Mouse (Mus musculus) T-helper 1 cell (primary cell): ENCODE measurements around the gene Gm17545.
"Not testable (repeated sequence)": the region's sequence is repeated elsewhere in the genome, so short reads cannot be mapped to it uniquely, and the experiment has no call there.

ENCODE experiments used
- in situ Hi-C: fragments of 300-600 bp; cut with MboI, MseI; formaldehyde crosslinking; loops from one replicate; pipeline ENCODE4 v1.15.1; 2025; ENCODE audit warnings: high pct_unique_total_duplicates

Gm17545 gene

GRCm38 (mm10) chr9:22453990-22454389 lies at the start of gene Gm17545:
Gene Gm17545 (plus strand): TSS chr9:22454290.
- in situ Hi-C loops = not testable (repeated sequence)

GRCm38 (mm10) chr9:22405414-22405813 lies 48.7 kb upstream of the Gm17545 start:
- in situ Hi-C loops = no loop called here

- in situ Hi-C loops = not testable (repeated sequence)
These were observed 46.5 kb upstream of the Gm17545 start for GRCm38 (mm10) chr9:22407633-22408032.

GRCm38 (mm10) chr9:22408344-22408743 lies 45.7 kb upstream of the Gm17545 start:
- in situ Hi-C loops = not testable (repeated sequence)

- in situ Hi-C loops = no loop called here
These were observed 44.6 kb upstream of the Gm17545 start for GRCm38 (mm10) chr9:22409501-22409900.

- in situ Hi-C loops = no loop called here
These were observed 42.9 kb upstream of the Gm17545 start, which contains the start of gene 9530077C05Rik for GRCm38 (mm10) chr9:22411002-22411857. Gene 9530077C05Rik (plus strand): TSS chr9:22411513.

GRCm38 (mm10) chr9:22416187-22416586 lies 37.9 kb upstream of the Gm17545 start:
- in situ Hi-C loops = no loop called here

- in situ Hi-C loops = no loop called here
These were observed 36.5 kb upstream of the Gm17545 start for GRCm38 (mm10) chr9:22417547-22417946.

GRCm38 (mm10) chr9:22419877-22420276 lies 34.2 kb upstream of the Gm17545 start:
- in situ Hi-C loops = no loop called here

GRCm38 (mm10) chr9:22420491-22420890 lies 33.6 kb upstream of the Gm17545 start:
- in situ Hi-C loops = no loop called here

GRCm38 (mm10) chr9:22422559-22422958 lies 31.5 kb upstream of the Gm17545 start:
- in situ Hi-C loops = no loop called here

GRCm38 (mm10) chr9:22423507-22423906 lies 30.6 kb upstream of the Gm17545 start:
- in situ Hi-C loops = no loop called here

GRCm38 (mm10) chr9:22424196-22424595 lies 29.9 kb upstream of the Gm17545 start:
- in situ Hi-C loops = no loop called here

- in situ Hi-C loops = no loop called here
These were observed 29.4 kb upstream of the Gm17545 start for GRCm38 (mm10) chr9:22424719-22425118.

GRCm38 (mm10) chr9:22428028-22428665 lies 25.9 kb upstream of the Gm17545 start:
- in situ Hi-C loops = no loop called here

GRCm38 (mm10) chr9:22428666-22429410 lies 25.3 kb upstream of the Gm17545 start:
- in situ Hi-C loops = no loop called here

GRCm38 (mm10) chr9:22429533-22430241 lies 24.4 kb upstream of the Gm17545 start:
- in situ Hi-C loops = no loop called here

GRCm38 (mm10) chr9:22430315-22430840 lies 23.7 kb upstream of the Gm17545 start:
- in situ Hi-C loops = no loop called here

GRCm38 (mm10) chr9:22433221-22433620 lies 20.9 kb upstream of the Gm17545 start:
- in situ Hi-C loops = no loop called here

- in situ Hi-C loops = no loop called here
These were observed 20.0 kb upstream of the Gm17545 start for GRCm38 (mm10) chr9:22434101-22434500.

- in situ Hi-C loops = no loop called here
These were observed 15.3 kb upstream of the Gm17545 start for GRCm38 (mm10) chr9:22438826-22439225.
